Mouse (Mus musculus) large intestine, adult 2 months (tissue): Measurements from ENCODE around the gene Ubl3. TPM values are rescaled to one million over a fixed set of nuclear protein-coding genes. Genes with fewer than 3 reads are reported as not detected.

Experiments used
- DNase-seq: peaks from one replicate; pipeline ENCODE4 v3.0.0-alpha.2; 2012; ENCODE audit warnings: low read depth, low spot score
- WGBS: fragments of 180-500 bp; shearing (Covaris S2); methylation state at CpG from one replicate; pipeline ENCODE4 v1.1.7; 2018; 5-methylcytosine and 5-hydroxymethylcytosine counted together
- polyA plus RNA-seq: library from polyadenylated mRNA; depleted of rRNA; stranded (reverse); fragments of >200 nt; gene quantifications from 2 replicates; pipeline ENCODE4 v1.2.3, GENCODE M21; 2012; rRNA removed

Ubl3 gene
- 52.8 and 59.9 TPM in 2 replicates for polyA plus RNA-seq

DNA sequence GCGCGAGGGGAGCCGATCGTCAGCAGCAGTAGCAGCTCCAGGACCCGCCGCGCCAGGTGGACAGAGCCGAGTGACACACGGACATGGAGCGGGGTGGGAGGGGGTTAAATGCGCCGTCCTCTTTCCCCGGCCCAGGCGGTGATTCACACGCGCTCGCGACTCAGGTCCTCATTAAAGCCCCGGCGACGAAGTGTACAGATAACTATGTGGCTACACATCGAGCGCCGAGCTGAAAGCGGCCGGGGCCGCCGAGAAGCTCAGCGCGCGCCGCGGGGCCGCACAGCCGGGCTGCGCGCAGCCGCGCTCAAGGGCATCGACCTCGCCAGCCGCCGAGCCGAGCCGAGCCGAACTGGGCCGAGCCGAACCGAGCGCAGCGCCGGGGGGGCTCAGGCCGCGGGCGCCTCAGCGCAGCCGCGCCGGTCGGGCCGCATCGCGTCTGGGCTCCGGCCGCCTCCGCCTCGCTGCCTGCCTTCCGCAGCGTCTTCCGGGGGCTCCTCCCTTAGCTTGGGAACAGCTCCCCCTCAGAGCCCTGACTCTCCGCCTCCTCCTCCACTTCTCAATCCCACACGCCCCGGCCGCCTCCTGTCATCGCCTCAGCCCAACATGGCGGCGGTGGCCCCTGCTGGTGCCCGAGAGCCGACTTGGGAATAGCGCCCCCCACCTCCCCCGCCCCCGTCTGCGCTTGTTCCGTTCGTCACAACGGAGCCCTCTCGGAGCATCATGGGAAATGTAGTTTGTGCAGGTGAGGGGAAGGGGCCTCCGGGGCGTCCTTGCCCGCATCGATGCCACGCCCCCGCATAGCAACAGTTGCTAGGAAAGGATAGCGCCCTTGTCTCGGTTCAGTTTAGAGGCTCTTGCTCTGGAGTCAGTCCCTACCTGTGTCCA is at the start of gene Ubl3:
Ubl3 (minus strand) TSS at position 603 of the 885 bp plus-strand sequence.
- under 1% methylated on average over 89 of the region's 95 CpGs for WGBS
- DNase-seq = no peak

DNA sequence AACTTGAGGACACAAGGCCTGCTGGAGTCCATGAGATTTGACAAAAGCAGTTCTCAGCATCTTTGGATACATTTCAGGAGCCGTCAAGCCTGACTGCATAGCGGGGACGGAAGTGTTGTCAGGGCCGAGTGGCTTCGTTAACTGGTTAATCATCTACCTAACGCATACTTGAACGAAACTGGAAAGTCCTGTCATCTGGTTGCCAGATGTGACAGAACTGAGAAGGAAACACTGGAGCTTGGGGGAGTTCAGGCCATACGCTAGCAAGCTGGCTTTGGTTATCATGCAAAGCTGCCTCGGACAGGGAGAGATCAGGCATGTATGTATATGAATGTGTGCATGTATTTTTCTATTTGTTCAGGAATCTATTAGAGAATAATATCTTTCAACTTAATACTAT is 45.8 kb upstream of the Ubl3 start:
- 32% methylated on average over 9 of the region's 9 CpGs for WGBS
- peak; percentile 35 for DNase-seq

DNA sequence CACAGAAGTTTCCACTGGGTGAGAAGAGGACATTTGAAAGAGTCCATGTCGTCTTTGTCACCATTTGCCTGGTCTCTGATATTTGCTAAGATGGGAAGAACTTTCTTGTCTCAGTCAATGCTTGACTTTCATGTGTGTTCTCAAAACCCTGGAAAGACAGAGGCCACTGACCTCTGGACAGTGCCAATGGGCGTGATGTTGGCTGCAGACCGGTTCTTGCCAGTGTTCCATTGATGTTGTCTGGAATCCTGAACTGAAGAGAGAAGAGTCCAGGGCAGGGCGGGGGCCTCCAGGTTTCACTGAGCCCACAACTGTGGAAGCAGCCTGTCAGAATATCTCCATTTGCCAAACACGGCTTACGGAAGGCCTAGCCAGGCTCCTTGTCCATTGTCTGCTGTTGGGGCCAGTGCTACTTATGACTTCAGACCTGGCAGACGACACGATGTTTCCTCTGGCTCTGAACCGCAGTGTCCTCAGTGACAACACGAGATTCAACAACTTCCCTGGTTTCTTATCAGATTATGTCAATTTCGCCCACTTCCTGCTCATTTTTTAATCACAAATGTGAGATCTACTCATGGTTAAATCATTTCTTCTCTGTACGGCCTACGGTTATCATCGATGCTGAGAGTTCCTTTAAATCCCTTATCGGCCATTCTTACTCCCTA is 43.6 kb upstream of the Ubl3 start:
- DNase-seq = no peak
- 87% methylated on average over 15 of the region's 15 CpGs for WGBS

DNA sequence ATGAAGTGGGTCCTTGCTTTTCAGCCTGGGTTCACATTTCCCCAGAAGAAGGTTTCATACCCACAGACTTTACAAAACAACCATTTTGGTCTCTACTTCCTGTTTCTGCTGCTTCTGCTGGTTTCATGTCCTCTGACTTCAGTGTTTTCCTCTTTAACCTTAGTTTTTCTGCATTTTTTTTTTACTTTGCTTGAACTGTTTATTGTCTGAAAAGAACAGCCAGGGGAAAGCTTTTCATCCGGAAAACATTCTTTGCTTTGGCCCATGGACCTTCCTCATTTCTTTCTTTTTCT is 42.8 kb upstream of the Ubl3 start:
- no peak for DNase-seq

DNA sequence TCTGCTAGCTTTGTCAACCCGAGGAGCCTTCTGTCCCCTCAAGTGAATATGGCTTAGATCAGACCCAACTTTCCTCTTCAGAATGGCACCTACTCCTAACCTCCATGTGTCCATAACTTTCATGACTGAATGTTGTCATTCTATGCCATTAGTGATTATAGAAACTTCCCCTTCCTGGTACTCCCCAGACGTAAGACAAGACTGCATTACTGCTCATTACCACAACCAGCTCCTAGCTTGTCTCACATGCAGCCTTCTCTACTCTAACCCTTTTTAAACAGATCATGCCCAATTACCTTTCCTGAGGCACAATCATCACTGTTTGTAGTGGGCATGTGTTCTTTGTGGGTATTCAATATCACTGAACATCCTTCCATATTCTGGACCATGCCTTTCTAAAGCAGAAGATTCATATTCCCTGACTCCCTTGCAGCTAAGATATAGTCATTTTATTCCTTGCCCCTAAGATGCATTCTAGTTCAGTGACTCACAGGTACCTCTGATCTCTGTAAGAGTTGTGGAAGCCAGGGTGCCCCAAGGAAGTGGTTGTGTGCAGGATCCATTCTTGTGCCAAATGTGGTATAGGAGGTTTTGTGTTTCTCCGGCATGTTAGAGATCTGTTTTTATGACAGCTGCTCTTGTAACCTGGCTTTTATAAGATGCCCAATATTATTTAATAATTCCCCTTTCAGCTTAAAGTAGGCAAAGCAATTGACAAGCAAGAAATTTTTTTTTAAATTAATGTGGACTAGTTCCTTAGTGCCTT is 42.3 kb upstream of the Ubl3 start:
- no peak for DNase-seq
- WGBS = 78% methylated on average over 3 of the region's 3 CpGs

More for the DNA sequence above, 42.8 kb upstream of the Ubl3 start:
- 60% methylated on average over 1 of the region's 1 CpGs for WGBS

DNA sequence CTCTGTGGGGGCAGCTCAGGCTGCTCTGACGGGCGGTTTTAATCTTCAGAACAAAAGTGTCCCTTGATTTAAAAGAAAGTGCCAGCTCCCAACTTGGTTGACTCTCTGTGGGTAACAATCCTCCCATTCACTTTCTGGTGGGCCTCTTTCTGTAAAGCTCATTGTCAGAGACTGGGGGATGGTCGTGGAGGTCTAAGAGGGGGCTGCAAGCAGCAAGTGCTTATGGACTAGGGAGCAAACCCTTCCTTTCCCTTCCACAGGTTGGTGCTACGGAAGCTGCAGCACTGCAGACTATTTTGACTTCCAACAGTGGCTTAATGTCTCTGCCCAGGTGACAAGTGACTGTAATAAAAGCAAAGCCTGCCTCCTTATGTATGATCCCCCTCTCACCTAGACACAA is 41.0 kb upstream of the Ubl3 start:
- 74% methylated on average over 4 of the region's 4 CpGs for WGBS
- DNase-seq = no peak

DNA sequence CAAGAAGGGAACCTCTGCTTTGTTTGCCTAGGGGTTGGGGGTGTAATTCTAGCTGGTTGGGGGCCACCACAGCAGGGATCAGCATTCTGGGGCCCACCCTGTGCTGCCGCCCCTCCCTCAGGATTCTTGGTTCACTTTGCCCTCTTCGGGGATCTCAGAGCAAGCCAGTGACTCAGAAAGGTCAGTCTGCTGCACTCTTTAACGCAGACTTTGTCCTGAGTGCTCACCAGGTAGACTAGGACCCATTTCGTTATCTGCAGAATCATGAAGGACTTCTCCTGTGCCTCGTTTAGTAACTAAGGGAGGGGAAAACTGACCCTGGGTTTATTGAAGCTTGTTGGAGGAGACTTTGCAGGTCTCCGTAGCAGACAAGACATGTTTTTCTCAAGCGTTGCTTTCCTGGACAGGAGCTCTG is 38.9 kb upstream of the Ubl3 start:
- WGBS = 57% methylated on average over 7 of the region's 7 CpGs
- no peak for DNase-seq

DNA sequence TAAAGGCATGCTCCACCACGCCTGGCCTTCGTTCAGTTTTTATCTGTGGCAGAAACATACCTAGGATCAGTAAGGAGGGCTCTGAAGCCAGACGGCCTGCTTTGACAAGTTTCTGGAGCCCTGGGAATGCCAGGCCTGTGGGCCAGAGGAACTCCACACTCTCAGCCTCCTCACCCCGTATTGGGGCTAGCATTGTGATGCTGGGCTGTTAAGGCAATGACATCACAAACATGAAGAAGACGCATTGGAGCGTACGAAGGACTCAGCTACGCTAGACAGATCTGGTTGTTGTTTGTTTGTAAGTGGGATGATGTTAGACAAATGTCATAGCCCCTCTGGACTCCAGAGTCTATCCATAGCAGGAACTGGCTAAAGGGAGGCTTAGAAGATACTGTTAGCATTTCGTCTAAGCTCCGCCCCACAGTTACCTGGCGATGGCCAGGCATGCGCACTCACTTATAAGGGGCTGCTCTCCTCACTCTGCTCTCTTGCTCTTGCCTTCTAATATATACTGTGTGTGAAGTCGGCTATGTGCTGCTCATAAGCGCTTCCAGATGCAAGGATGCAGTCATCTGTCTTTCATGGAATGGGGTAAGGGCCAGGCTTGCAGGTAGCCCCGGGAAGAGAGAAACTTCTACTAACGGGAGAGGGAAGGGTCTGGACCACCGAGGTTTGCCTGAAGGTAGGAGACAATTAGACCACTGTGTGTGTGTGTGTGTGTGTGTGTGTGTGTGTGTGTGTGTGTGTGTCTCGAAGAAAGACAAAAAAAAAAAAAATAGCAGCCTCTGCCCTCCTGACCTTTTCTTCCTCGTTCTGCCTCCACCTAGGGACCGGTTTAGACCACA is 38.2 kb upstream of the Ubl3 start:
- 71% methylated on average over 19 of the region's 20 CpGs for WGBS
- DNase-seq = no peak

DNA sequence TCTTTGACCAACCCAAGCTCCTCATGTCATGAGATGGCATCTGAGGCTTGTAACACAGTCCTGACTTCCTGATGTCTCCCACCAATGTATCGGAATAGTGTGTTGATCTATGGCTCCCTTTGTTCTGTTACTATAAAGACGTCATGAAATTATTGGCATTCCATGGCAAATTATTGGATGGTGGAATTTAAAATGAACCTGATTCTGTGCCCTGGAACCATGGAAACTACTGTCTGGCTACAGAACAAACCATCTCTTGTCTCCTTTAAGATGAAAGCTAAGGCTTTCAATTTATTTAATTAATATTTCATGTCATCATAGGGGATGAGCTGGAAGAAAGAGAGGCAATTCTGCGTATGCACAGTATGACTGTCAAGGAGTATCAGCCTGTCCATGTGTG is 36.4 kb upstream of the Ubl3 start:
- no peak for DNase-seq
- WGBS = 89% methylated on average over 3 of the region's 3 CpGs

DNA sequence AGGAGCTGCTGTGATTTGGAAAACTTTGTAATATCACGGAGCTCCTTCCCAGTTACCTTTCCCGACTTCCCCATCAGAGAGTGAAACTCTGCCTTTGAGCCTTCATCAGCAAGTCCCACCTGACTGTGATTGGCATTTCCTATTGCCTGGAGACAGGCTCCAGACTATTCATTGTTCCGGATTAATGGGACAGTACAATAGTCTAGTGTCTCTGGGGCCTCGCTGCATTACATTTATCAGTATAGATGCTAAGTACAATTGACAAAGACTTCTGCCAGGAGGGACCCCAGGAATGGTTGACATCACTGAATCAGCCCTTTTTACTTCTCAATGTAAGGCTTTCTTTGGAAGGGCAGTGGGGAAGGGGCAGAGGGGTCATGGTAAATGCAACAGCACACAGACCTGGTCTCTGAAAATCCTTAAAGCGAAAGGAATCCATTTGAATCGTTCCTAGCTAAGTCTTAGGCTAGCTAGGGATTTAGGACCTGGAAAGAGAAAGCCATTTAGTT is 35.6 kb upstream of the Ubl3 start:
- 76% methylated on average over 6 of the region's 6 CpGs for WGBS
- no peak for DNase-seq

DNA sequence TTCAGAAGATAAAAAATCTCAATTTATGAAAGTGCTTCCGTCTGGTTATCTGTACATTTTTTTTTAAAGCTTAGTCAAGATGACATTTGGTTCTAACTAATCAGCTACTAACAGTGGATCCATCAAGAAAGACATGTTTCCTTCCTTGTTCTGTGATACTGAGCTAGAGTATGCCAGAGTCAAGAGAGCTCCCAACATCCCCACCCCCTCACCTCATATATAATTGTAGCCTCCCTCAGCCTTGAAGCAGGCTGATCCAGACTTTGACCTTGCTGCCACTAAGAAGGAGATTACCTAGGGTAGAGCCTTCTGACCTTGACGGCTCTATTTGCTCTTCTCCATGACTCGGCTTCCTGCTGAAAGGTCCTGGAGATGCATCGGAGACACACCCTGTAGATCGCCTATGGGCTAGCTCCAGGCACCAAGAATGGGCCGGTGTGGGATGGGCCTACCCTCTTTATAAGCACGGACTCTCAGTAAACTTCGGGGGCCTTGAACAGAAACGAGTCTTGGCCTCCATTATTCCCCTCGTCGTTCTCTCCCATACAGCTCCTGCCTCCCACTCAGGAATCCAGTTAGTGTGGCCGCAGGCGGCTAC is 27.9 kb upstream of the Ubl3 start:
- 72% methylated on average over 13 of the region's 13 CpGs for WGBS
- no peak for DNase-seq

DNA sequence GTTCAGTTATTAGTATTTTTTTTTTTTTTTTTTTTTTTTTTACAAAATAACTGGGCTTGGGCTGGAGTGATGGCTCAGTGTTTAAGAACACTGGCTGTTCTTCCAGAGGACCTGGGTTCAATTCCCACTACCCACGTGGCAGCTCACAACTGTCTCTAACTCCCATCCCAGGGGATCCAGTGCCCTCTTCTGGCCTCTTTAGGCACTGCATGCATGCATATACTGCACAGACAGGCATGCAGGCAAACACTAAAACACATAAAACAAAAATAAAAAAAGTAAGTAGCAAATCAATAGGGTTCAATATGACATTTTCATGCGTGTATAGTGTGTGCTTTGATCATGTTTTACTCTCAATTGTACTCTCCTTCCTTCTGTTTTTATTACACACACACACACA is 26.6 kb upstream of the Ubl3 start:
- WGBS = 89% methylated on average over 2 of the region's 2 CpGs
- no peak for DNase-seq

DNA sequence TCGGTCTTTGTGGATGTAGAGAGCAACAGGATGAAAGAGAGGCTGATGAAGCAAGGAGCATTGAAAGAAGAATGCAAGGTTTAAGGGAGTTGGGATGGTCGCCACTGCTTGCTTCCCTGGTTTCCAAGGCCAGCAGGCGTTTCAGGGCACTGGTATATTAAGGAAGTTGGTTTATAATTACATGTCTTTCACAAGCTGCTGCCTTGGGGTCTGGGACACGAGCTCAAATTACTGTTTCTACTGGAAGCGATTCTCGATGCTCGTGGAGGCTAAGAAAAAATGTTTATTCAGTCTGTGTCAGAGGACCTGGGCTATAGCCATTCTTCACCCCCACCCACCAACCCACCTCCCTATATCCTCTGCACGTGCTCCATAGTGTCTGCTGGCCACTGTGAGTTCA is 25.8 kb upstream of the Ubl3 start:
- no peak for DNase-seq

DNA sequence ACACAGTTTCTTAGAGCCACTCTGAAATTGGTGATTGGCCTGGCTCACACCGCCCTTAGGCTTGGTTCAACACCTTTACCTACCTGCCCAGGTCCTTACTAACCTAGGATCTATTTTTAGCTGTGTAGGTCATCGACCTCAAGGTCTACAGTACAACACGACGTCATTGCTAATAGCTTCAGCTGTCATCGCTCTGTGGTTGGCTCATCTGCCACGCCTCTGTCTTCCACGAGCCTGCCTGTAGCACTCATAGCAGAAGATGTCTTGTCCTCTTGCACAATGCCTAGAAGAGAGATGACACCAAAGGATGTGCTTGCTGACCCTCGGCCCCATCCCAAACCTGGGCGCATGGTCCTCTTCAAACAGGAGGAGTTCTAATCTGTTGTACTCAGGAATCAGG is 24.7 kb upstream of the Ubl3 start:
- WGBS = 60% methylated on average over 9 of the region's 9 CpGs
- DNase-seq = no peak

More for the DNA sequence above, 25.8 kb upstream of the Ubl3 start:
- WGBS = 67% methylated on average over 8 of the region's 8 CpGs

DNA sequence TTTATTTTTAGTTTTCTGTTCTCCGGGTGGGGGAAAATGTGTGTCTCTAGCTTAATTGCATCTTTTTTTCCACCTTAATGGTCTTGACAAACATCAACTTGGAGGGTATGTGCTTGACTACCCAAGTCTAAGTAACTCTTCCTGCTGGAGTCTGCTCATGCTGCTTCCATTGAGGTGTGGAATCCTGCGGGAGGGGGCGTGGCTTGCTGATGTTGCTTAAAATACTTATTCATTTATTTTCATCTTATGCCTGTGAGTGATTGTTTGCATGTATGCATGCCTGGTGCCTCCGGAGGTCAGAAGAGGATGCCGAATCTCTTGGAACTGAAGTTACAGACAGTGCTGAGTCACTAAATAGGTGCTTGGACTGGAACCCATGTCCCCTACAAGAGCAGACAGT is 22.6 kb upstream of the Ubl3 start:
- DNase-seq = no peak
- 57% methylated on average over 5 of the region's 5 CpGs for WGBS

DNA sequence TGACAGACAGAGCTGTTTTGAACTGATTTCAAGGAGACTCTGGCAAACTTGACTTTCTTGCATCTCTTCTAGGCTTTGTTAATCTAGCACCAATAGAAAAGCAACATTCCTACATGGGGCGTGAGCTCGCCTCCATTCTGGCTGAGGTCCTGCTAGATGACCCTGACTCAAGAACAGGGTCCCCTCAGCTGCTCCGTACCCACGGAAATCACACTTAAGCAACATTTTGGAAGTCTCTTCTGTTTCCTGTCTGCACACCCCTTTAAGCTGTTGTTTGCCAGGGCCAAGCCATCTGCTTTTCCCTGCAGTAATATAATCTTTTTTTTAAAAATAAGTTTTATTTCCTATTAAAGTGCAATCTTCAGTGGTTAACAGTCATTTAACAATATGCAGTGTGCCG is 20.1 kb upstream of the Ubl3 start:
- DNase-seq = no peak
- WGBS = 80% methylated on average over 5 of the region's 5 CpGs

DNA sequence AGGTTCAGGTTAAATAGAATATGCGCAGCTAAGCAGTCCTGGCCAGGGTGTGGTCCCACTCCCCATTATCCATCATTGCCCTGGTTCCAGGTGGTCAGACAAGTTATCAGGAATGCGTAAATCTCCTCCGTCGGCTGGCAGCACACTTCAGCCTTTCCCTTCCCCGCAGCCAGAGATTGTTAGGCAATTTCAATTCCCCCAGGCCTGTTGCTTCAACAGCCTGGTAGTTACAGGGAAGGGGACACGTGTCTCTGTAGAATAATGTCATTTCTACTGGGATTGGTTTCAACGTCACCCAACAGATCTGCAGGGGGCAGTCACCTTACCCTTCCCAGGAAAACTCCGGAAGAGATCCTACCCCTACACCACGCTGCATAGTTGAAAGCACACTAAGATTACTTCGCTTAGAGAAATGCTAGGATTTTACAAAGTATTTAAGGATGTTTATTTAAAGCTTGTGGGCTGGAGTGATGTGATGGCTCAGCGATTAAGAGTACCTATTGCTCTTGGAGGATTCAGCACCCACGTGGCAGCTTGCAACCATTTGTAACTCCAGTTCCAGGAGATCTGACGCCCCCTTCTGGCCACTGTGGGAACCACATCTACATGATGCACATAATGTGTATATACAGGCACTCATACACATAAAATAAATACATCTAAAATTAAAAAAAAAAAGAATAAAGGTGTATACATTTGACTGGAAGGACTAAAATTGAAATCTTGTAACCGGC is 18.1 kb upstream of the Ubl3 start:
- no peak for DNase-seq
- 76% methylated on average over 14 of the region's 14 CpGs for WGBS

DNA sequence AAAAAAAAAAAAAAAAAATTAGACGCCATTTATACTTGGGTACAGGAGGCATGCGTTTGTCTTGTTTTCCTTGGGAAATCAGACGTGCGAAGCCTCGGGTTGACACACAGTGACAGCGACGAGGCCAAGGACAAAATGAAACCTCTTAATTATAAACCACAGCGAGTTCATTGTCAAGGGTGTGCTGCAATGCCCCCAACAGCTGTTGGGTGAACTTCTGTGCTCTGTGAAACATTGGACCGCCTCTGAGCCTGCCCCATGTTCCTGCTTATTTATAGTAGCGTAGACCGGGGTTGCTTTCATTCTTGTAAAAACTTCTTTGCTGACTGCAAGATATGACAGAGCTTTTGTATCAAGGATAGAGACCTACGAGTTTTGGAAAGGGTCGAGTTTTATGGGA is 16.9 kb upstream of the Ubl3 start:
- 70% methylated on average over 13 of the region's 13 CpGs for WGBS
- no peak for DNase-seq

DNA sequence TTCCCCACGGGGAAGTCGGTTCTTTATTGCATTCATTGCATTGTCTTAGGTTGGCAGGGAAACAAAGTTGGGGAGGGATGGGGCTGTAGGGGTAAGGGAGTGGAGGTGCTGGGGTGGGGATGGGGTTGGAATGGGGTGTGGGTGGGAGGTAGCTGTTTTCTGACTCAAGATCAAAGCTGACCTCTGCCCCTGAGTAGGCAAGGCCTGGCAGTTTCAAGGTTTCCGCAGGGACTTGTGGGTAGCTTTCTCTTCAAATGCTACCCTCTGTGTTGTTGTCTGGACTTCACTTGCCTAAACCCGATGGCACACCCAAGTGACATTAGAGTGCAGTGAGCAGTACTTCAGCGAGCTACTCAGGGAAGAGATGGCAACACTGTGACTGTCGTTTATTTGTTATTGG is 13.0 kb upstream of the Ubl3 start:
- DNase-seq = no peak
- 26% methylated on average over 6 of the region's 6 CpGs for WGBS
